Mouse (Mus musculus) cerebellum, adult 2 months (tissue): ENCODE measurements around the gene Pik3r1. TPM values are rescaled to one million over a fixed set of nuclear protein-coding genes. Genes with fewer than 3 reads are reported as not detected.

ENCODE experiments used
- DNase-seq, 2 experiments: peaks; one replicate each; pipeline ENCODE4 v3.0.0; 2021
- H3K27ac ChIP-seq: fragments of 200-500 bp; 2 replicates; pipeline ENCODE4 v1.5.1; 2012; ENCODE audit warnings: low read length, control low read depth, inconsistent platforms; ENCODE audit not compliant: insufficient read depth
- H3K27me3 ChIP-seq: fragments of 200-500 bp; 2 replicates; pipeline ENCODE4 v1.6.1; 2012; ENCODE audit warnings: inconsistent platforms, mild to moderate bottlenecking, low read length, moderate library complexity; ENCODE audit not compliant: control insufficient read depth, insufficient read depth
- H3K4me1 ChIP-seq: fragments of 200-500 bp; 2 replicates; pipeline ENCODE4 v1.6.1; 2011; ENCODE audit warnings: low read length; ENCODE audit not compliant: control insufficient read depth, insufficient read depth
- H3K4me3 ChIP-seq: fragments of 200-500 bp; replicated peaks from 2 replicates; pipeline ENCODE3; 2011; ENCODE audit warnings: mild to moderate bottlenecking, low read depth, low read length, control low read depth; ENCODE audit not compliant: insufficient read depth
- CTCF ChIP-seq: fragments of 200-500 bp; IDR thresholded peaks from 2 replicates; pipeline ENCODE4 v1.5.1; 2011; ENCODE audit warnings: low read depth, mild to moderate bottlenecking, control low read depth, low read length, moderate library complexity, borderline replicate concordance; ENCODE audit not compliant: insufficient read depth
- POLR2A ChIP-seq: fragments of 200-500 bp; IDR thresholded peaks from 2 replicates; pipeline ENCODE4 v1.6.1; 2011; ENCODE audit warnings: low read length, control low read depth, borderline replicate concordance; ENCODE audit not compliant: insufficient read depth
- whole genome bisulfite sequencing: fragments of 180-500 bp; shearing (Covaris S2); methylation state at CpG from one replicate; pipeline ENCODE4 v1.1.7; 2018; 5-methylcytosine and 5-hydroxymethylcytosine counted together
- polyA plus RNA-seq: library from polyadenylated mRNA; depleted of rRNA; stranded (reverse); fragments of >200 nt; gene quantifications from 2 replicates; pipeline ENCODE4 v1.2.3, GENCODE M21; 2012; rRNA removed

Pik3r1 gene
- polyA plus RNA-seq, result 44.9 and 51.6 TPM in 2 replicates

- H3K27me3 ChIP-seq, result no peaks in the 10 kb centered on the region
- DNase-seq, result peak; percentile 95 to 96
- H3K27ac ChIP-seq, result peak within 1 kb of the TSS; percentile 70
- no peaks in the 10 kb centered on the region for H3K4me1 ChIP-seq
- peak within 1 kb of the TSS; percentile 71 for H3K4me3 ChIP-seq
- TF ChIP-seq POLR2A (peak; percentile 74), CTCF (no peak)
- 1% methylated on average over 76 of the region's 76 CpGs for WGBS
Observed at GRCm38 (mm10) chr13:101767809-101768629, at the start of gene Pik3r1. TSS of gene Pik3r1 (minus strand) at chr13:101768217.

- Histone ChIP-seq H3K4me3 (no peak overlapping the region), H3K4me1 (no peaks in the 10 kb centered on the region), H3K27ac (no peak overlapping the region), H3K27me3 (no peaks in the 10 kb centered on the region)
- no peak for DNase-seq
- WGBS, result 37% methylated on average over 10 of the region's 10 CpGs
- TF ChIP-seq POLR2A, result no peak
- no peak for TF ChIP-seq CTCF
Observed at GRCm38 (mm10) chr13:101813267-101813900, 45.4 kb upstream of the Pik3r1 start.

GRCm38 (mm10) chr13:101812341-101812740 lies 44.3 kb upstream of the Pik3r1 start:
- no peak for DNase-seq
- TF ChIP-seq CTCF (no peak), POLR2A (no peak)
- no peaks in the 10 kb centered on the region for H3K27me3 ChIP-seq
- no peak overlapping the region for H3K4me3 ChIP-seq
- no peak overlapping the region for H3K27ac ChIP-seq
- WGBS, result 75% methylated on average over 5 of the region's 5 CpGs
- H3K4me1 ChIP-seq, result no peaks in the 10 kb centered on the region

- H3K27me3 ChIP-seq, result no peaks in the 10 kb centered on the region
- no peak overlapping the region for H3K4me3 ChIP-seq
- peak in 1 of 2 experiments; percentile 43 for DNase-seq
- no peaks in the 10 kb centered on the region for H3K4me1 ChIP-seq
- WGBS, result 38% methylated on average over 9 of the region's 9 CpGs
- H3K27ac ChIP-seq, result peak overlapping the region; percentile 74; the same call in 1 of the 2 replicates
- no peak for TF ChIP-seq POLR2A
- TF ChIP-seq CTCF, result no peak
Observed at GRCm38 (mm10) chr13:101811882-101812281, 43.9 kb upstream of the Pik3r1 start.

- peak in 1 of 2 experiments; percentile 51 for DNase-seq
- TF ChIP-seq CTCF (no peak), POLR2A (no peak)
- no peaks in the 10 kb centered on the region for H3K4me1 ChIP-seq
- H3K4me3 ChIP-seq, result no peak overlapping the region
- 40% methylated on average over 7 of the region's 7 CpGs for WGBS
- no peaks in the 10 kb centered on the region; the same call in 1 of the 2 replicates for H3K27me3 ChIP-seq
- H3K27ac ChIP-seq, result no peak overlapping the region
Observed at GRCm38 (mm10) chr13:101810667-101811066, 42.6 kb upstream of the Pik3r1 start.

- Histone ChIP-seq H3K27ac (no peak overlapping the region), H3K4me1 (no peaks in the 10 kb centered on the region), H3K4me3 (no peak overlapping the region), H3K27me3 (no peaks in the 10 kb centered on the region; the same call in 1 of the 2 replicates)
- DNase-seq, result no peak
- WGBS, result 91% methylated on average over 3 of the region's 3 CpGs
- TF ChIP-seq CTCF (no peak), POLR2A (no peak)
Observed at GRCm38 (mm10) chr13:101809796-101810195, 41.8 kb upstream of the Pik3r1 start.

GRCm38 (mm10) chr13:101805559-101806091 lies 37.6 kb upstream of the Pik3r1 start:
- Histone ChIP-seq H3K27ac (no peak overlapping the region), H3K4me3 (no peak overlapping the region), H3K4me1 (no peaks in the 10 kb centered on the region), H3K27me3 (no peaks in the 10 kb centered on the region; the same call in 1 of the 2 replicates)
- 81% methylated on average over 3 of the region's 3 CpGs for whole genome bisulfite sequencing
- no peak for TF ChIP-seq POLR2A
- TF ChIP-seq CTCF, result no peak
- DNase-seq, result no peak
